Comparison of ENCODE assay signal across 10 mouse cellular contexts in genomic region chr14:118151651-118152293, GRCm38 (mm10). TPM values are rescaled to one million over a fixed set of nuclear protein-coding genes. Genes with fewer than 3 reads are reported as not detected.
DNase-seq lines count a peak whose midpoint lies in the region; ATAC-seq and TF ChIP-seq lines count a peak whose summit lies in the region.
"Had no signal": no experiment of that assay in that cellular context is flagged by ENCODE, and none has a peak within 500 bp of the region (broad histone marks: within the 10 kb centered on the region; RNA-seq: fewer than 3 reads in every experiment).

No protein-coding gene starts in this region.

- peak; percentile 58 for DNase-seq in forebrain, embryonic 14.5 days (ENCODE audit: low spot score)
- DNase-seq in liver, postnatal 0 days, result no peak
- DNase-seq in liver, embryonic 11.5 days (ENCODE audit: low spot score), result no peak
- peak; percentile 30 for DNase-seq in heart, postnatal 4 days
- no peak for DNase-seq in thymus, postnatal 25 days

- 87% methylated on average over 5 of the region's 5 CpGs for WGBS in forebrain, embryonic 14.5 days
- 82% methylated on average over 5 of the region's 5 CpGs for WGBS in forebrain, embryonic 13.5 days
- 70% methylated on average over 5 of the region's 5 CpGs for WGBS in liver, postnatal 0 days (ENCODE audit: insufficient replicate concordance)
- 78% methylated on average over 5 of the region's 5 CpGs for WGBS in liver, embryonic 11.5 days
- 76% methylated on average over 5 of the region's 5 CpGs for WGBS in small intestine, adult 2 months

- TF ChIP-seq CTCF in liver, postnatal 0 days (IDR thresholded peaks at IDR 0.05; ENCODE audit: low read depth), result peak; percentile 62
- TF ChIP-seq CTCF in small intestine, adult 2 months (IDR thresholded peaks at IDR 0.05; ENCODE audit: extremely low read depth, insufficient read length, insufficient replicate concordance, low read depth, low read length), result no peak

- H3K4me1 ChIP-seq in forebrain, embryonic 14.5 days (ENCODE audit: control insufficient read depth, insufficient read depth, low read length), result no peaks in the 10 kb centered on the region
- H3K4me1 ChIP-seq in forebrain, embryonic 13.5 days, result no peaks in the 10 kb centered on the region
- H3K4me1 ChIP-seq in liver, postnatal 0 days (ENCODE audit: insufficient read depth), result 0 out of 2 replicates have a peak, but pooled peaks cover 3% of the 10 kb centered on the region
- no peaks in the 10 kb centered on the region for H3K4me1 ChIP-seq in liver, embryonic 11.5 days (replicated peaks; ENCODE audit: control insufficient read depth, insufficient read depth, low read length)
- H3K4me1 ChIP-seq in small intestine, adult 2 months (ENCODE audit: control insufficient read depth, insufficient read depth, insufficient read length, low read length), result peaks cover 5% of the 10 kb centered on the region
- H3K4me1 ChIP-seq: embryonic facial prominence, embryonic 12.5 days had no signal

- no peak for TF ChIP-seq POLR2A in small intestine, adult 2 months (IDR thresholded peaks at IDR 0.05; ENCODE audit: low read depth, low read length)

- no peak overlapping the region for H3K9ac ChIP-seq in forebrain, embryonic 14.5 days (ENCODE audit: low read length)
- no peak overlapping the region for H3K9ac ChIP-seq in forebrain, embryonic 13.5 days
- H3K9ac ChIP-seq in liver, postnatal 0 days (replicated peaks), result no peak overlapping the region
- H3K9ac ChIP-seq in liver, embryonic 11.5 days (ENCODE audit: low read depth, low read length), result no peak overlapping the region
- H3K9ac ChIP-seq: embryonic facial prominence, embryonic 12.5 days; midbrain, embryonic 12.5 days had no signal

- no peak overlapping the region for H3K27ac ChIP-seq in forebrain, embryonic 14.5 days (ENCODE audit: low read depth, low read length)
- no peak overlapping the region for H3K27ac ChIP-seq in forebrain, embryonic 13.5 days
- no peak overlapping the region for H3K27ac ChIP-seq in liver, postnatal 0 days (ENCODE audit: low read depth)
- H3K27ac ChIP-seq in liver, embryonic 11.5 days (ENCODE audit: low read depth, low read length), result no peak overlapping the region
- peak overlapping the region; percentile 65; the same call in 1 of the 2 replicates for H3K27ac ChIP-seq in small intestine, adult 2 months (ENCODE audit: insufficient read depth, low read depth, low read length)
- H3K27ac ChIP-seq: embryonic facial prominence, embryonic 12.5 days; midbrain, embryonic 12.5 days had no signal

- no peak for TF ChIP-seq EP300 in liver, postnatal 0 days (IDR thresholded peaks at IDR 0.05; ENCODE audit: low read depth)

- no peak for ATAC-seq in forebrain, embryonic 14.5 days
- ATAC-seq in forebrain, embryonic 13.5 days, result no peak
- ATAC-seq in liver, postnatal 0 days, result no peak
- no peak for ATAC-seq in liver, embryonic 11.5 days (replicated peaks; ENCODE audit: low FRiP score)
- ATAC-seq in monocyte, adult 5-6 weeks (replicated peaks; ENCODE audit: insufficient number of reproducible peaks, low FRiP score, low TSS enrichment, poor library complexity, severe bottlenecking), result no peak

- H3K4me3 ChIP-seq in forebrain, embryonic 14.5 days (ENCODE audit: low read depth, low read length), result no peak overlapping the region
- H3K4me3 ChIP-seq in forebrain, embryonic 13.5 days, result no peak overlapping the region
- no peak overlapping the region for H3K4me3 ChIP-seq in liver, postnatal 0 days (ENCODE audit: low read depth, low read length)
- no peak overlapping the region for H3K4me3 ChIP-seq in liver, embryonic 11.5 days (ENCODE audit: low read depth, low read length)
- H3K4me3 ChIP-seq in small intestine, adult 2 months (ENCODE audit: low read depth, low read length), result no peak overlapping the region
- H3K4me3 ChIP-seq: embryonic facial prominence, embryonic 12.5 days; midbrain, embryonic 12.5 days had no signal

- peaks cover 19% of the 10 kb centered on the region; the same call in 1 of the 2 replicates for H3K36me3 ChIP-seq in forebrain, embryonic 14.5 days (ENCODE audit: control insufficient read depth, insufficient read depth, low read length)
- H3K36me3 ChIP-seq in forebrain, embryonic 13.5 days (ENCODE audit: poor library complexity, severe bottlenecking), result peaks cover 30% of the 10 kb centered on the region
- H3K36me3 ChIP-seq in liver, postnatal 0 days (replicated peaks; ENCODE audit: insufficient read depth, low read length), result peaks cover 14% of the 10 kb centered on the region
- H3K36me3 ChIP-seq in liver, embryonic 11.5 days (ENCODE audit: control insufficient read depth, insufficient read depth, low read length), result peaks cover 10% of the 10 kb centered on the region; the same call in 1 of the 2 replicates
- H3K36me3 ChIP-seq in small intestine, adult 2 months (ENCODE audit: control insufficient read depth, insufficient read depth, low read length), result peaks cover 8% of the 10 kb centered on the region

- H3K27me3 ChIP-seq in forebrain, embryonic 14.5 days (replicated peaks; ENCODE audit: control insufficient read depth, insufficient read depth, low read length), result no peaks in the 10 kb centered on the region
- H3K27me3 ChIP-seq in forebrain, embryonic 13.5 days, result no peaks in the 10 kb centered on the region
- no peaks in the 10 kb centered on the region for H3K27me3 ChIP-seq in liver, postnatal 0 days (ENCODE audit: insufficient read depth, low read length)
- no peaks in the 10 kb centered on the region for H3K27me3 ChIP-seq in liver, embryonic 11.5 days (replicated peaks; ENCODE audit: control insufficient read depth, insufficient read depth, low read length)
- H3K27me3 ChIP-seq in small intestine, adult 2 months (ENCODE audit: control insufficient read depth, insufficient read depth, low read length), result no peaks in the 10 kb centered on the region
- H3K27me3 ChIP-seq: embryonic facial prominence, embryonic 12.5 days; midbrain, embryonic 12.5 days had no signal

- no peak overlapping the region for H3K4me2 ChIP-seq in forebrain, embryonic 14.5 days (ENCODE audit: low read length)
- no peak overlapping the region for H3K4me2 ChIP-seq in forebrain, embryonic 13.5 days
- no peak overlapping the region for H3K4me2 ChIP-seq in liver, postnatal 0 days (ENCODE audit: low read depth, low read length)
- no peak overlapping the region for H3K4me2 ChIP-seq in liver, embryonic 11.5 days
- H3K4me2 ChIP-seq: embryonic facial prominence, embryonic 12.5 days; midbrain, embryonic 12.5 days had no signal

- H3K9me3 ChIP-seq in forebrain, embryonic 14.5 days (replicated peaks; ENCODE audit: control insufficient read depth, low read length), result no peaks in the 10 kb centered on the region
- H3K9me3 ChIP-seq in forebrain, embryonic 13.5 days (replicated peaks), result no peaks in the 10 kb centered on the region
- no peaks in the 10 kb centered on the region for H3K9me3 ChIP-seq in liver, postnatal 0 days (ENCODE audit: low read length)
- H3K9me3 ChIP-seq in liver, embryonic 11.5 days (ENCODE audit: control insufficient read depth, low read length), result no peaks in the 10 kb centered on the region
- H3K9me3 ChIP-seq: embryonic facial prominence, embryonic 12.5 days; midbrain, embryonic 12.5 days had no signal

RNA-seq across cellular contexts. Expression of gene Gpr180, which starts 14.8 kb away (rescaled TPM):
- polyA plus RNA-seq in forebrain, embryonic 14.5 days (2014; fragmentation: Nextera tagmentation; extraction: Ambion mirVana), result 30.0 and 33.0 TPM in 2 replicates
- polyA plus RNA-seq in forebrain, embryonic 13.5 days (2015; fragmentation: Nextera tagmentation; extraction: Ambion mirVana), result 28.1 and 31.4 TPM in 2 replicates
- 12.3 and 13.4 TPM in 2 replicates for polyA plus RNA-seq in liver, postnatal 0 days (2015; fragmentation: Nextera tagmentation; extraction: Ambion mirVana)
- 26.6 and 30.5 TPM in 2 replicates for polyA plus RNA-seq in liver, embryonic 11.5 days (2014; fragmentation: Nextera tagmentation; extraction: Ambion mirVana)
- 10 to 100 TPM; 29.2 to 32.8 TPM for total RNA-seq in heart, postnatal 4 days (2021)
- 14.6 and 14.9 TPM in 2 replicates for polyA plus RNA-seq in small intestine, adult 2 months (2012; rRNA removed)
- 9.7 to 15.5 TPM (median 11.2 TPM) in 3 replicates for total RNA-seq in monocyte, adult 5-6 weeks (2017)

RNA-seq across cellular contexts. Expression of gene Tgds, which starts 19.2 kb away (rescaled TPM):
- 24.4 and 25.8 TPM in 2 replicates for polyA plus RNA-seq in forebrain, embryonic 14.5 days (2014; fragmentation: Nextera tagmentation; extraction: Ambion mirVana)
- polyA plus RNA-seq in forebrain, embryonic 13.5 days (2015; fragmentation: Nextera tagmentation; extraction: Ambion mirVana), result 23.9 and 24.4 TPM in 2 replicates
- polyA plus RNA-seq in liver, postnatal 0 days (2015; fragmentation: Nextera tagmentation; extraction: Ambion mirVana), result 15.5 and 16.0 TPM in 2 replicates
- polyA plus RNA-seq in liver, embryonic 11.5 days (2014; fragmentation: Nextera tagmentation; extraction: Ambion mirVana), result 33.5 and 35.4 TPM in 2 replicates
- total RNA-seq in heart, postnatal 4 days (2021), result 10 to 100 TPM; 11.8 to 13.9 TPM
- 3.9 and 5.6 TPM in 2 replicates for polyA plus RNA-seq in small intestine, adult 2 months (2012; rRNA removed)
- total RNA-seq in monocyte, adult 5-6 weeks (2017), result 9.3 to 26.2 TPM (median 25.2 TPM) in 3 replicates

Comparison
In these comparisons a context has a peak if more than half of its experiments do, and no peak if none do; other contexts are left out.
1. DNase-seq: peak in forebrain, embryonic 14.5 days (single experiment) and heart, postnatal 4 days (single experiment); none in liver, postnatal 0 days (single experiment), liver, embryonic 11.5 days (single experiment) and thymus, postnatal 25 days (single experiment).